Mouse (Mus musculus) adrenal gland, adult 8-10 months (tissue): ENCODE measurements around the gene Bloc1s5. TPM values are rescaled to one million over a fixed set of nuclear protein-coding genes. Genes with fewer than 3 reads are reported as not detected.
"Not testable (repeated sequence)": the region's sequence is repeated elsewhere in the genome, so short reads cannot be mapped to it uniquely, and the experiment has no call there.

ENCODE experiments used
- DNase-seq: peaks from one replicate; pipeline ENCODE4 v3.0.0; 2022
- total RNA-seq, 4 experiments: library from RNA; stranded (reverse); gene quantifications; 2 replicates each; pipeline ENCODE4 v1.2.4; 2022

Bloc1s5 gene
- 10 to 100 TPM; 23.9 to 32.4 (median 24.1) TPM for total RNA-seq

- peak; percentile 91 for DNase-seq
Observed at GRCm38 (mm10) chr13:38634800-38635269, at the start of gene Bloc1s5. Bloc1s5 (minus strand) TSS chr13:38635109.

GRCm38 (mm10) chr13:38672336-38672735, 37.4 kb upstream of the Bloc1s5 start:
- no peak for DNase-seq

GRCm38 (mm10) chr13:38671451-38671850, 36.5 kb upstream of the Bloc1s5 start:
- not testable (repeated sequence) for DNase-seq

- DNase-seq, result no peak
Observed at GRCm38 (mm10) chr13:38670051-38670450, 35.1 kb upstream of the Bloc1s5 start.

GRCm38 (mm10) chr13:38668514-38668913, 33.6 kb upstream of the Bloc1s5 start:
- no peak for DNase-seq

GRCm38 (mm10) chr13:38664753-38665152, 29.8 kb upstream of the Bloc1s5 start:
- no peak for DNase-seq

- no peak for DNase-seq
Observed at GRCm38 (mm10) chr13:38659524-38660136, 24.7 kb upstream of the Bloc1s5 start.

GRCm38 (mm10) chr13:38658528-38659280, 23.8 kb upstream of the Bloc1s5 start, which contains the start of gene Eef1e1:
Eef1e1 (minus strand) TSS chr13:38659058.
- DNase-seq, result peak; percentile 96

GRCm38 (mm10) chr13:38657865-38658264, 23.0 kb upstream of the Bloc1s5 start:
- no peak for DNase-seq

- DNase-seq, result no peak
Observed at GRCm38 (mm10) chr13:38650292-38650691, 15.4 kb upstream of the Bloc1s5 start.

GRCm38 (mm10) chr13:38649069-38649468, 14.2 kb upstream of the Bloc1s5 start:
- no peak for DNase-seq

GRCm38 (mm10) chr13:38641414-38641813, 6.5 kb upstream of the Bloc1s5 start:
- no peak for DNase-seq

- DNase-seq, result no peak
Observed at GRCm38 (mm10) chr13:38640961-38641360, 6.1 kb upstream of the Bloc1s5 start.

- DNase-seq, result no peak
Observed at GRCm38 (mm10) chr13:38638694-38639093, 3.8 kb upstream of the Bloc1s5 start.

GRCm38 (mm10) chr13:38634256-38634799, 581 bp downstream of the Bloc1s5 start:
- DNase-seq, result no peak

- no peak for DNase-seq
Observed at GRCm38 (mm10) chr13:38633287-38634000, 1.5 kb downstream of the Bloc1s5 start.

GRCm38 (mm10) chr13:38632556-38632955, 2.4 kb downstream of the Bloc1s5 start:
- no peak for DNase-seq

- DNase-seq, result no peak
Observed at GRCm38 (mm10) chr13:38626229-38626525, 8.7 kb downstream of the Bloc1s5 start.

GRCm38 (mm10) chr13:38625492-38626228, 9.2 kb downstream of the Bloc1s5 start:
- DNase-seq, result peak; percentile 50

- DNase-seq, result no peak
Observed at GRCm38 (mm10) chr13:38624292-38624902, 10.5 kb downstream of the Bloc1s5 start.

- DNase-seq, result peak; percentile 53
Observed at GRCm38 (mm10) chr13:38623296-38623695, 11.6 kb downstream of the Bloc1s5 start.
